Mouse (Mus musculus): ENCODE data around the gene Ccdc34. TPM values are rescaled to one million over a fixed set of nuclear protein-coding genes. Genes with fewer than 3 reads are reported as not detected.
A peak's percentile ranks its signal among the peaks of the same experiment; 100 is the strongest.
"Not testable (repeated sequence)": the region's sequence is repeated elsewhere in the genome, so short reads cannot be mapped to it uniquely, and the experiment has no call there.

The Ccdc34 gene
- polyA plus RNA-seq, 1 experiment from 2014 or later, result 59.0 TPM

GRCm38 (mm10) chr2:110085701-110086143 lies 68.1 kb downstream of the Ccdc34 start:
- no peaks in the 10 kb centered on the region for H3K9me3 ChIP-seq (ENCODE audit: control insufficient read depth, low read length)
- 62% methylated on average over 3 of the region's 3 CpGs for WGBS
- no peaks in the 10 kb centered on the region for H3K27me3 ChIP-seq (ENCODE audit: control insufficient read depth, insufficient read depth, low read length)
- ATAC-seq (ENCODE audit: low FRiP score), result no peak
- H3K4me1 ChIP-seq (ENCODE audit: control insufficient read depth, insufficient read depth, low read length), result no peaks in the 10 kb centered on the region
- no peak overlapping the region for H3K4me3 ChIP-seq (ENCODE audit: low read depth, low read length)
- no peaks in the 10 kb centered on the region for H3K36me3 ChIP-seq (ENCODE audit: control insufficient read depth, insufficient read depth, low read length)
- H3K4me2 ChIP-seq, result no peak overlapping the region
- peak; percentile 79 for DNase-seq (ENCODE audit: low spot score, missing footprints)
- no peak overlapping the region for H3K9ac ChIP-seq (ENCODE audit: low read length)
- H3K27ac ChIP-seq (ENCODE audit: low read depth, low read length), result no peak overlapping the region

- no peaks in the 10 kb centered on the region for H3K36me3 ChIP-seq (ENCODE audit: control insufficient read depth, insufficient read depth, low read length)
- no peaks in the 10 kb centered on the region for H3K4me1 ChIP-seq (ENCODE audit: control insufficient read depth, insufficient read depth, low read length)
- no peaks in the 10 kb centered on the region for H3K9me3 ChIP-seq (ENCODE audit: control insufficient read depth, low read length)
- H3K27me3 ChIP-seq (ENCODE audit: control insufficient read depth, insufficient read depth, low read length), result no peaks in the 10 kb centered on the region
- DNase-seq (ENCODE audit: low spot score, missing footprints) (no peak), ATAC-seq (ENCODE audit: low FRiP score) (no peak)
- WGBS, result 91% methylated on average over 3 of the region's 3 CpGs
- no peak overlapping the region for H3K9ac ChIP-seq (ENCODE audit: low read length)
- H3K27ac ChIP-seq (ENCODE audit: low read depth, low read length), result no peak overlapping the region
- no peak overlapping the region for H3K4me2 ChIP-seq
- H3K4me3 ChIP-seq (ENCODE audit: low read depth, low read length), result no peak overlapping the region
These were observed 96.5 kb downstream of the Ccdc34 start for GRCm38 (mm10) chr2:110114133-110114532.

GRCm38 (mm10) chr2:110129396-110129795 lies 111.8 kb downstream of the Ccdc34 start:
- DNase-seq (ENCODE audit: low spot score, missing footprints) (peak; percentile 69), ATAC-seq (ENCODE audit: low FRiP score) (no peak)
- Histone ChIP-seq H3K27ac (ENCODE audit: low read depth, low read length) (no peak overlapping the region), H3K4me3 (ENCODE audit: low read depth, low read length) (no peak overlapping the region), H3K36me3 (ENCODE audit: control insufficient read depth, insufficient read depth, low read length) (no peaks in the 10 kb centered on the region), H3K4me2 (no peak overlapping the region), H3K9ac (ENCODE audit: low read length) (no peak overlapping the region), H3K4me1 (ENCODE audit: control insufficient read depth, insufficient read depth, low read length) (no peaks in the 10 kb centered on the region), H3K9me3 (ENCODE audit: control insufficient read depth, low read length) (no peaks in the 10 kb centered on the region), H3K27me3 (ENCODE audit: control insufficient read depth, insufficient read depth, low read length) (no peaks in the 10 kb centered on the region)
- WGBS, result 89% methylated on average over 2 of the region's 2 CpGs

- no peak for DNase-seq (ENCODE audit: low spot score, missing footprints)
- Histone ChIP-seq H3K36me3 (ENCODE audit: control insufficient read depth, insufficient read depth, low read length) (no peaks in the 10 kb centered on the region), H3K9ac (ENCODE audit: low read length) (no peak overlapping the region), H3K4me3 (ENCODE audit: low read depth, low read length) (no peak overlapping the region), H3K27me3 (ENCODE audit: control insufficient read depth, insufficient read depth, low read length) (no peaks in the 10 kb centered on the region), H3K27ac (ENCODE audit: low read depth, low read length) (no peak overlapping the region), H3K9me3 (ENCODE audit: control insufficient read depth, low read length) (no peaks in the 10 kb centered on the region), H3K4me2 (no peak overlapping the region), H3K4me1 (ENCODE audit: control insufficient read depth, insufficient read depth, low read length) (no peaks in the 10 kb centered on the region)
- WGBS, result 70% methylated on average over 2 of the region's 2 CpGs
- no peak for ATAC-seq (ENCODE audit: low FRiP score)
These were observed 114.0 kb downstream of the Ccdc34 start for GRCm38 (mm10) chr2:110131573-110131972.

- DNase-seq (ENCODE audit: low spot score, missing footprints), result no peak
- Histone ChIP-seq H3K36me3 (ENCODE audit: control insufficient read depth, insufficient read depth, low read length) (no peaks in the 10 kb centered on the region), H3K4me2 (no peak overlapping the region), H3K9me3 (ENCODE audit: control insufficient read depth, low read length) (no peaks in the 10 kb centered on the region), H3K27ac (ENCODE audit: low read depth, low read length) (no peak overlapping the region), H3K27me3 (ENCODE audit: control insufficient read depth, insufficient read depth, low read length) (no peaks in the 10 kb centered on the region), H3K4me3 (ENCODE audit: low read depth, low read length) (no peak overlapping the region), H3K9ac (ENCODE audit: low read length) (no peak overlapping the region), H3K4me1 (ENCODE audit: control insufficient read depth, insufficient read depth, low read length) (no peaks in the 10 kb centered on the region)
- 89% methylated on average over 3 of the region's 3 CpGs for WGBS
- no peak for ATAC-seq (ENCODE audit: low FRiP score)
These were observed 115.9 kb downstream of the Ccdc34 start for GRCm38 (mm10) chr2:110133356-110134115.

- Histone ChIP-seq H3K4me1 (ENCODE audit: control insufficient read depth, insufficient read depth, low read length) (no peaks in the 10 kb centered on the region), H3K9me3 (ENCODE audit: control insufficient read depth, low read length) (no peaks in the 10 kb centered on the region), H3K4me3 (ENCODE audit: low read depth, low read length) (no peak overlapping the region), H3K9ac (ENCODE audit: low read length) (no peak overlapping the region), H3K27me3 (ENCODE audit: control insufficient read depth, insufficient read depth, low read length) (no peaks in the 10 kb centered on the region), H3K36me3 (ENCODE audit: control insufficient read depth, insufficient read depth, low read length) (no peaks in the 10 kb centered on the region), H3K27ac (ENCODE audit: low read depth, low read length) (no peak overlapping the region), H3K4me2 (no peak overlapping the region)
- 40% methylated on average over 2 of the region's 2 CpGs for WGBS
- DNase-seq (ENCODE audit: low spot score, missing footprints) (peak; percentile 74), ATAC-seq (ENCODE audit: low FRiP score) (no peak)
These were observed 117.4 kb downstream of the Ccdc34 start for GRCm38 (mm10) chr2:110134765-110135594.

GRCm38 (mm10) chr2:110137291-110137690 lies 119.7 kb downstream of the Ccdc34 start:
- DNase-seq (ENCODE audit: low spot score, missing footprints) (no peak), ATAC-seq (ENCODE audit: low FRiP score) (no peak)
- no peak overlapping the region for H3K9ac ChIP-seq (ENCODE audit: low read length)
- WGBS, result 83% methylated on average over 1 of the region's 1 CpGs
- H3K4me1 ChIP-seq (ENCODE audit: control insufficient read depth, insufficient read depth, low read length), result no peaks in the 10 kb centered on the region
- H3K4me3 ChIP-seq (ENCODE audit: low read depth, low read length), result no peak overlapping the region
- no peak overlapping the region for H3K4me2 ChIP-seq
- no peaks in the 10 kb centered on the region for H3K27me3 ChIP-seq (ENCODE audit: control insufficient read depth, insufficient read depth, low read length)
- no peaks in the 10 kb centered on the region for H3K9me3 ChIP-seq (ENCODE audit: control insufficient read depth, low read length)
- H3K36me3 ChIP-seq (ENCODE audit: control insufficient read depth, insufficient read depth, low read length), result no peaks in the 10 kb centered on the region
- no peak overlapping the region for H3K27ac ChIP-seq (ENCODE audit: low read depth, low read length)

- Histone ChIP-seq H3K36me3 (ENCODE audit: control insufficient read depth, insufficient read depth, low read length) (no peaks in the 10 kb centered on the region), H3K4me1 (ENCODE audit: control insufficient read depth, insufficient read depth, low read length) (no peaks in the 10 kb centered on the region), H3K4me3 (ENCODE audit: low read depth, low read length) (no peak overlapping the region), H3K27ac (ENCODE audit: low read depth, low read length) (no peak overlapping the region), H3K27me3 (ENCODE audit: control insufficient read depth, insufficient read depth, low read length) (no peaks in the 10 kb centered on the region), H3K9me3 (ENCODE audit: control insufficient read depth, low read length) (no peaks in the 10 kb centered on the region), H3K9ac (ENCODE audit: low read length) (no peak overlapping the region), H3K4me2 (no peak overlapping the region)
- DNase-seq (ENCODE audit: low spot score, missing footprints) (no peak), ATAC-seq (ENCODE audit: low FRiP score) (no peak)
- WGBS, result 92% methylated on average over 1 of the region's 1 CpGs
These were observed 120.5 kb downstream of the Ccdc34 start for GRCm38 (mm10) chr2:110138096-110138495.

- H3K4me1 ChIP-seq (ENCODE audit: control insufficient read depth, insufficient read depth, low read length); H3K4me2 ChIP-seq; H3K9me3 ChIP-seq (ENCODE audit: control insufficient read depth, low read length); H3K27me3 ChIP-seq (ENCODE audit: control insufficient read depth, insufficient read depth, low read length); H3K27ac ChIP-seq (ENCODE audit: low read depth, low read length); H3K4me3 ChIP-seq (ENCODE audit: low read depth, low read length); H3K36me3 ChIP-seq (ENCODE audit: control insufficient read depth, insufficient read depth, low read length); H3K9ac ChIP-seq (ENCODE audit: low read length); ATAC-seq (ENCODE audit: low FRiP score); DNase-seq (ENCODE audit: low spot score, missing footprints): not testable (repeated sequence)
These were observed 130.4 kb downstream of the Ccdc34 start for GRCm38 (mm10) chr2:110147980-110148379.
